Mouse (Mus musculus): ENCODE measurements around the gene Hoxc10.

Gene Hoxc10

GRCm38 (mm10) chr15:103011928-103012486, 45.4 kb downstream of the Hoxc10 start:
- DNase-seq (ENCODE audit: inconsistent ontology term): no peak

- DNase-seq (ENCODE audit: inconsistent ontology term): no peak
Measured at GRCm38 (mm10) chr15:103013238-103013984, 46.8 kb downstream of the Hoxc10 start.

- DNase-seq (ENCODE audit: inconsistent ontology term): peak; percentile 20
Measured at GRCm38 (mm10) chr15:103014166-103015008, 47.8 kb downstream of the Hoxc10 start.

- DNase-seq (ENCODE audit: inconsistent ontology term): no peak
Measured at GRCm38 (mm10) chr15:103015009-103015399, 48.4 kb downstream of the Hoxc10 start.

GRCm38 (mm10) chr15:103015406-103016166, 49.0 kb downstream of the Hoxc10 start:
- no peak for DNase-seq (ENCODE audit: inconsistent ontology term)

- DNase-seq (ENCODE audit: inconsistent ontology term): no peak
Measured at GRCm38 (mm10) chr15:103018636-103019035, 52.0 kb downstream of the Hoxc10 start, which contains the start of gene Hoxc4. Gene Hoxc4 (plus strand): TSS chr15:103018934.

- no peak for DNase-seq (ENCODE audit: inconsistent ontology term)
Measured at GRCm38 (mm10) chr15:103020899-103021418, 54.4 kb downstream of the Hoxc10 start.

Measured in Muller cell, postnatal 12 days (primary cell).